Mouse (Mus musculus) urinary bladder, postnatal 4 days (tissue): Measurements from ENCODE around the gene Ubtfl1.
A peak's percentile ranks its signal among the peaks of the same experiment; 100 is the strongest.
"Not testable (repeated sequence)": the region's sequence is repeated elsewhere in the genome, so short reads cannot be mapped to it uniquely, and the experiment has no call there.

Experiments
- DNase-seq, 2 experiments: peaks; one replicate each; pipeline ENCODE4 v3.0.0; 2021 to 2022; ENCODE audit warnings: low spot score in 2 of 2

Ubtfl1 gene

GRCm38 (mm10) chr9:18404118-18404517, at the start of gene Ubtfl1:
Ubtfl1 (plus strand) TSS chr9:18404418.
- DNase-seq = no peak

DNA sequence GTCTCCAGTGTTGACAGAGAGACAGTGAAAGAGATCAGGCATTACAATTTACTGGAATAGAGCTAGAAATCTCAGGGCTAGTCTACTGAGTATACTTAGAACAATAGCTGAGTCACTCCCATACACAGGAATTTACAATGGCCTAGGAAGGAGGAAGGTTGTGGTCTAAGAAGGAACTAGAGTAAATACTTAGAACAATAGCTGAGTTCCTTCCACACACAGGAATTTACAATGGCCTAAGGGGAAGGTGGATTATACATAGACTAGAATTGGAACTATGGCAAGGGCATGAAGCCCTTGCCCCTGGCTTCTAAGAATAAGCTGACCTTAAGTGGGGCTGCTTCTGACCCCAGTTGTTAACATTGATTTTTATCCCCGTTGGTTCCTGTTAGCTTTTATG, 31.2 kb upstream of the Ubtfl1 start:
- DNase-seq = not testable (repeated sequence)

- peak in 1 of 2 experiments; percentile 17 for DNase-seq
Measured at GRCm38 (mm10) chr9:18385782-18386181, 18.4 kb upstream of the Ubtfl1 start.

GRCm38 (mm10) chr9:18399629-18400028, 4.6 kb upstream of the Ubtfl1 start:
- DNase-seq = no peak

GRCm38 (mm10) chr9:18402895-18403294, 1.3 kb upstream of the Ubtfl1 start, which contains the start of gene Naalad2:
Naalad2 (minus strand) TSS chr9:18402995.
- DNase-seq = not testable (repeated sequence)

- DNase-seq = not testable (repeated sequence)
Measured at GRCm38 (mm10) chr9:18412371-18412770, 8.2 kb downstream of the Ubtfl1 start.

DNA sequence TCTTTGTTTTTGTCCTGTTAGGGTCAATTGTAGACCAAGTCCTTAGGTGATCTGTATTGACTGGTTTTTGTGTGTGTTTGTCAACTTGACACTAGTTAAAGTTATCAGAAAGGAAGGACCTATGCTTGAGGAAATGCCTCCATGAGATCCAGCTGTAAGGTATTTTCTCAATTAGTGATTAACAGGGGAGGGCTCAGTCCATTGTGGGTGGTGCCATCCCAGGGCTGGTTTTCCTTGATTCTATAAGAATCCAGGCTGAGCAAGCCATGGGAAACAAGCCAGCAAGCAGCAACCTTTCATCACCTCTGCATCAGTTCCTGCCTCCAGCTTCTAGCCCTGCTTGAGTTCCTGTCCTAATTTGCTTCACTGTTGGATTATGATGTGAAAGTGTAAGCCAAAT, 26.1 kb downstream of the Ubtfl1 start, which contains the start of gene Mbd3l2:
Mbd3l2 (plus strand) TSS at position 301 of the 400 bp plus-strand sequence.
- DNase-seq = no peak

DNA sequence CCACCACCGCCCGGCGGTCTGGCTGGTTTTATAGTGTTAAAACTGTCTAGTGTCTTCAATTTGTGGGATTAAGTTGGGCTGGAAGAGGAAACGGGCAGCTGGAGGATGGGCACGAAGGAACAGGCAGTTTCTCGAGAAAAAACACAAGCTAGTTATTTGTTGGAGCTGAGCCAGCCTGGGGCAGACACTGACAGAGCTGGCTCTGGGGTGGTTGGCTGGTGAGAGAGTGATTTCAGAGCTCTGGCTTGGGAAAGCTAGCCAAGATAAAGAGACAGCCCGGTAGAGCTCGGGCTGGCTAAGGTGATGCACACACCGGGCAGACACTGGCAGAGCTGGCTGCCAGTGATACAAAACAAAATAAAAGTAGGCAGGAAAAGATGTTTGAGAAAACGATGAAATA, 27.5 kb downstream of the Ubtfl1 start:
- no peak for DNase-seq

- DNase-seq = no peak
Measured at GRCm38 (mm10) chr9:18456520-18456919, 52.3 kb downstream of the Ubtfl1 start.
